Mouse (Mus musculus) bone marrow macrophage, adult 2 months (primary cell): Measurements from ENCODE around the gene Saa1. TPM values are rescaled to one million over a fixed set of nuclear protein-coding genes. Genes with fewer than 3 reads are reported as not detected.
"Not testable (repeated sequence)": the region's sequence is repeated elsewhere in the genome, so short reads cannot be mapped to it uniquely, and the experiment has no call there.

Experiments
- H3K27ac ChIP-seq: 2 replicates; pipeline ENCODE4 v1.5.1; 2012; ENCODE audit warnings: low read depth, low read length; ENCODE audit not compliant: insufficient read depth
- H3K4me1 ChIP-seq: 2 replicates; pipeline ENCODE4 v1.6.1; 2012; ENCODE audit warnings: low read length; ENCODE audit not compliant: control insufficient read depth, insufficient read depth
- H3K4me3 ChIP-seq: 2 replicates; pipeline ENCODE4 v1.5.1; 2012; ENCODE audit warnings: mild to moderate bottlenecking, low read length, moderate library complexity; ENCODE audit not compliant: insufficient read depth
- CTCF ChIP-seq: IDR thresholded peaks from 2 replicates; pipeline ENCODE4 v1.5.1; 2012; ENCODE audit warnings: low read depth, mild to moderate bottlenecking, low read length, moderate library complexity
- POLR2A ChIP-seq: IDR thresholded peaks from 2 replicates; pipeline ENCODE4 v1.6.1; 2012; ENCODE audit warnings: mild to moderate bottlenecking, low read depth, low read length, borderline replicate concordance
- polyA plus RNA-seq: library from polyadenylated mRNA; stranded (reverse); fragments of >200 nt; gene quantifications from 2 replicates; pipeline ENCODE4 v1.2.4, GENCODE M21; 2012; ENCODE audit not compliant: missing spikeins, insufficient read depth, insufficient read length

Saa1 gene
- polyA plus RNA-seq, 1 experiment: not detected

- no peak for TF ChIP-seq POLR2A
- no peak overlapping the region for H3K4me3 ChIP-seq
- H3K27ac ChIP-seq: no peak overlapping the region
Measured at GRCm38 (mm10) chr7:46746381-46746780, 3.6 kb upstream of the Saa1 start.

GRCm38 (mm10) chr7:46745816-46746215, 3.0 kb upstream of the Saa1 start:
- Histone ChIP-seq H3K4me1 (peaks cover 21% of the 10 kb centered on the region), H3K27ac (no peak overlapping the region), H3K4me3 (no peak overlapping the region)
- TF ChIP-seq CTCF (no peak), POLR2A (no peak)

More at GRCm38 (mm10) chr7:46746381-46746780, 3.6 kb upstream of the Saa1 start:
- H3K4me1 ChIP-seq: peaks cover 21% of the 10 kb centered on the region

DNA sequence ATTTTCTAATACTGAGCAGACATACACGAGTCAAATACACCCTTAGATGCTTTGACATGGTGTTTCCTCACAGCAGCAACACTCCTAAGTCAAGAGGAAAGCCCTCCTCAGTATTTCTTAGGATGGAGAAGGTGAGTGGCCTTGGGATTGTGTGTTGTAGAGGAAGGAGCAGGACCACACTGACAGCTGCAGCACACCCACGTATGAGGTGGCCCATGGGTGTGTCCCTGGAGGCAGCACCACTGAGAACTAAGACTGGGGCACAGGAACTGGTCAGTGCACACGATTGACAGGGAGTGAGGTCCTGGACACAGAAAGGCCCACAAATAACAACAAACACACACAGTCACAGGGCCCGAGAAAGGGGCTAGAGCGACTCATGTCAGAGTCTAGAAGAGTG, 2.7 kb downstream of the Saa1 start:
- H3K4me3 ChIP-seq, H3K27ac ChIP-seq: not testable (repeated sequence)
- peaks cover 17% of the 10 kb centered on the region for H3K4me1 ChIP-seq

GRCm38 (mm10) chr7:46738561-46739460, 4.0 kb downstream of the Saa1 start:
- Histone ChIP-seq H3K4me3 (no peak overlapping the region), H3K4me1 (peaks cover 24% of the 10 kb centered on the region), H3K27ac (no peak overlapping the region)
- TF ChIP-seq POLR2A: no peak
- no peak for TF ChIP-seq CTCF

DNA sequence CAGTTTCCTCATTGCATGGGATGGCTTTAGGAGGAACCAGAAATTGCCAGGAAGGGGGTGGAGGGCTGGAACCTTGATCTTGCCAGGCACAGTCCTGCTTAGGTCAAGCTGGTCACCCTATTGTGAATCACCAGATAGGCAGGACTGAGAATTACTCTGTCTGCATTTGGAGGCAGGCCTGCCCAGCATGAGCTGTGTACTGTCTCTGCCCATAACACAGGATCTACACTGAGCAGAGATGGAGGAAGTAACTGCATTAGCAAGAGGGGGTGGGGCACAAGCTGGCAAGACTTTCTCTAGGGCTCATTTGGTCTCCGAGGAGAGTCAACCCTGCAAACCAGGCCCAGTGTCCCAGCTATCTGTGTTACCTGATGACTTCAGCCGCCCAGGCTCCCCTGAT, 7.8 kb downstream of the Saa1 start:
- TF ChIP-seq POLR2A (no peak), CTCF (no peak)
- Histone ChIP-seq H3K4me1 (peaks cover 24% of the 10 kb centered on the region), H3K4me3 (no peak overlapping the region), H3K27ac (peak overlapping the region; percentile 70)

DNA sequence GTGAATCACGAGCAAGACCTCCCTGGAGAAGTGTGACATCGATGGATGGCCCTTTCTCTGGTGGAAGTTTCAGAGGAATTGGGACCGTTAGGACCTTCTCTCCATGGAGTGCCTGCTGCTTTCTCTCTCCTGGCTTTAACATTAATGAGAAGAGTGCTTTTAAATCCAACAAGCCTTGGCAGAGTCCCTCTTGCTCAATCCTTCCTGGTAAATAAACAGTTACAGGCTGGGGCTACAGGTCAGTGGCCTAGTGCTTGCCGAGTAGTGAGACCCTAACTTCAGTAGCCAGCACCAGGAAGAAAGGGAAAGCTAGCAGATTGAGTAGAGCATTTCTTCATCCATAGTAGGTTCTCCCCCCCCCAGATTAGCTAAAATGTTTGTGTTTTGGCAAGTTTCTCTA, 10.3 kb downstream of the Saa1 start, which contains the start of gene Saa4:
TSS of gene Saa4 (minus strand) at position 146 of the 400 bp plus-strand sequence.
- TF ChIP-seq CTCF: no peak
- Histone ChIP-seq H3K4me1 (peaks cover 19% of the 10 kb centered on the region), H3K27ac (no peak within 1 kb of the TSS), H3K4me3 (no peak within 1 kb of the TSS)

- Histone ChIP-seq H3K4me3 (no peak overlapping the region), H3K27ac (no peak overlapping the region), H3K4me1 (peaks cover 17% of the 10 kb centered on the region)
- no peak for TF ChIP-seq CTCF
- TF ChIP-seq POLR2A: no peak
Measured at GRCm38 (mm10) chr7:46727584-46727983, 15.2 kb downstream of the Saa1 start.

GRCm38 (mm10) chr7:46724396-46724795, 18.4 kb downstream of the Saa1 start:
- peaks cover 31% of the 10 kb centered on the region for H3K4me1 ChIP-seq
- no peak overlapping the region for H3K27ac ChIP-seq
- no peak for TF ChIP-seq CTCF
- TF ChIP-seq POLR2A: no peak
- H3K4me3 ChIP-seq: no peak overlapping the region

DNA sequence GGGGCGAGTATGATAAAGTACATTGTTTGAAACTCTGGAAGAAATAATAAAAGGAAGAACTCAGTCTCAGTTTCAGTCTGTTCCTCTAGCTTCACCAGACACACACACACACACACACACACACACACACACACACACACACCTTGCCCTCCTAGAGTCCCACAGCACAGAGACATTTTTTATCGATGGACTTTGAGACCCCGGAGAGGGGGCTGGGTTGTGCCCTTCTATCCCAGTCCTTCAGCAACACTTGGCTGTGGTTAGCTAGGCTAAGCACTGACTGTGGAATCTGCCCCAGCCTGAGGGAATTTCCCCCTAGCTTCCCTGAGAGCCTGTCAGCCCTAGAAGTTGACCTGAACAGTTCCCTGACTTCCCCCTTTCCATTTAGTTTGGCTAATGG, 18.9 kb downstream of the Saa1 start:
- Histone ChIP-seq H3K4me3 (no peak overlapping the region), H3K4me1 (peaks cover 37% of the 10 kb centered on the region), H3K27ac (no peak overlapping the region)
- no peak for TF ChIP-seq CTCF

GRCm38 (mm10) chr7:46723354-46723753, 19.4 kb downstream of the Saa1 start:
- Histone ChIP-seq H3K4me3 (no peak overlapping the region), H3K27ac (no peak overlapping the region), H3K4me1 (peaks cover 42% of the 10 kb centered on the region)
- no peak for TF ChIP-seq POLR2A

DNA sequence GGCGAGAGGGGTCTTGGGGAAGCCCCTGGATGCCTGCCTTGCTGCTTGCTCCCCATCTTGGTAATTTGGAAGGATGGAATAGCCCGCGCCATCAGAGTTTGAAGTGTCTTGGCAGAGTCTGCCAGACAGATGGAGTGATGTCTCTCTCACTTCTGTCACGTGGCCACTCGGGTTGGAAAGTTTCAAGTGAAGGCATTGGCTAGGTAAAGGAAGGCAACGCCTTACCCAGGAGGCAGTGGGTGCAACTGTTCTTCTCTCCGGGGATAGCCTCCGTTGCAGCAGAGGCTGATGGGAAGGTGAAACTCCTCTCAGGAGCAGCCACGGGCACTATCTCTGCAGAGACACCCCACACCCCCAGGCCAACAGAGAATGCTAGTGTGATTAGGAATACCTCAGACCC, 22.3 kb downstream of the Saa1 start:
- Histone ChIP-seq H3K4me3 (no peak overlapping the region), H3K27ac (no peak overlapping the region), H3K4me1 (peaks cover 63% of the 10 kb centered on the region)
- TF ChIP-seq POLR2A (no peak), CTCF (no peak)
